Mouse (Mus musculus) lung, postnatal 0 days (tissue): Measurements from ENCODE around the gene Sbk2.

Source experiments
- CTCF ChIP-seq: IDR thresholded peaks from 2 replicates; pipeline ENCODE4 v1.5.1; 2016; ENCODE audit warnings: antibody characterized with exemption, mild to moderate bottlenecking
- EP300 ChIP-seq: IDR thresholded peaks from 2 replicates; pipeline ENCODE4 v1.6.1; 2016; ENCODE audit warnings: antibody characterized with exemption, mild to moderate bottlenecking, control low read depth

DNA sequence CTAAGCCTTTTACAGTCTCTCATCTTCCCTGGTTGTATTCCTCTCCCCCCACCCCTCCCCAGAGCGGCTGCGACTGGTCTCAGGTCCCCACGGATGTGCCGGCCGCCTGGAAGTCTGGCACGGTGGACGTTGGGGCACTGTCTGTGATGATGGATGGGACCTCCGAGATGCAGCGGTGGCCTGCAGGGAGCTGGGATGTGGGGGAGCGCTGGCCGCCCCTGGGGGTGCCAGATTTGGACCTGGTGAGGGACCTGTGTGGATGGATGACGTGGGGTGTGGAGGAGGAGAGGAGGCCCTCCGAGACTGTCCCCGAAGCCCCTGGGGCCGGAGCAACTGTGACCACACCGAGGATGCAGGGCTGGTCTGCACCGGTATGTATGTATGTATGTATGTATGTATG is 35.9 kb downstream of the Sbk2 start:
- no peak for TF ChIP-seq CTCF
- no peak for TF ChIP-seq EP300
